Mouse (Mus musculus): Measurements from ENCODE around the gene Zfp740.

DNA sequence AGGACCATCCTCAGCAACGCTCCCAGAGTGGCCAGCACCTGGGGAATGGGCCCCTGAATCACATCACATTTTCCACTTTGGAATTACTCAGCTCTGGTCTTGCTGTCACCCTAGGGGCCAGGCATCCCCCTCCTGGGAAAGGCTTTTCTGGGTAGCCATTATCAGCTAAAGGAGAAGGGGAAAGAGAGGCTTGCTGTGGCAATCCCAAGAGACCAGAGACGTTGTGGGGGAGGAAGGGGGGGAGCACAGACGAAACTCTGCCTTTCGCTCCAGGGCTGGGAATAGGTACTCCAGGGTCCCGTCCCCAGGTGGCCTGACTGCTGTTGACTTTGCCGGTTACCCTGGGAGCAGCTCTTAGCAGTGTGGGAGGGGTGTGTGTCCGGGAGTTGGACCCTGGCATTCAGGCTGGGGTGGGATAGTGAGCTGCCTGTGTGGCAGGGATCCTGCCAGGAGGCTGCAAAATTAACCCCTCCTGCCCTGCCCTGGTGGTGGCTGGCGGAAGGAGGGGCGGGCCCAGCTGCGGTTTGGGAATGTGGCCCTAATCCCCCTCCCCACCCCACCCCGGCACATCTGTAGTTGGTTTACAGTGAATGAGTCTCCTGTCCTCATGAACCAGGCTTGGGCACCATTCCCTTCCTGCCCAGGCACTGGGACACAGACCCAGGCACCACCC lies 55.7 kb downstream of the Zfp740 start:
- TF ChIP-seq POLR2A (IDR thresholded peaks at IDR 0.05; ENCODE audit: low read depth, low read length) = no peak
- TF ChIP-seq CTCF (IDR thresholded peaks at IDR 0.05; ENCODE audit: extremely low read depth, insufficient read depth, insufficient read length, insufficient replicate concordance) = no peak

All from spleen, adult 2 months (tissue).